Mouse (Mus musculus): ENCODE data around the gene Sptbn4. TPM values are rescaled to one million over a fixed set of nuclear protein-coding genes. Genes with fewer than 3 reads are reported as not detected.

Sptbn4 gene
- polyA plus RNA-seq, 1 experiment from 2014 or later, result 0.40 TPM

DNA sequence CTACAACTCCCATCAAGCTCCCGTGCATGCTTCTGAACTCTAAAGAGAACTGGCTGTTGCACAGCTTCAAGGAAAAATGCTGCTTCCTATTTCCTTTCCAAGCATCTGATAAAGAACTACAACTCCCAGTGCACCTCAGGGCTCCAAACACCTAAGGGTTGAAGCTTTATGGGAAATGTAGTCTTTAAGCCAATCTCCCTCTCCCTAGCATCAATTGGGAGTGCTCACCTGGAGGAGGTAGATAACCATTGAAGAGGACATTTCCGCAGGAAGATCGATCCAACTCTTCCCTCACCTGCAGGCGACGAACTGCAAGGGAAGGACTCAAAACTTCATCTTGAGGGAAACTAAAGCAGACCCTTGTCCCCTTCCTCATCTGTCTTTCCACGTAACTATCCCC is 93.3 kb downstream of the Sptbn4 start:
- ATAC-seq (ENCODE audit: low read depth), result no peak
- peak; percentile 85 for DNase-seq (ENCODE audit: low spot score)
- Histone ChIP-seq H3K4me1 (ENCODE audit: control insufficient read depth, insufficient read depth, low read length) (peaks cover 15% of the 10 kb centered on the region), H3K9me3 (ENCODE audit: control insufficient read depth, low read length) (no peaks in the 10 kb centered on the region), H3K36me3 (ENCODE audit: control insufficient read depth, insufficient read depth, low read length) (peaks cover 26% of the 10 kb centered on the region), H3K4me3 (ENCODE audit: low read depth, low read length) (peak overlapping the region; percentile 56), H3K4me2 (ENCODE audit: low read depth, low read length) (peak overlapping the region; percentile 84), H3K27me3 (replicated peaks; ENCODE audit: control insufficient read depth, insufficient read depth, low read length) (peaks cover 14% of the 10 kb centered on the region; the same call in 1 of the 2 replicates), H3K27ac (replicated peaks; ENCODE audit: low read depth, low read length) (no peak overlapping the region), H3K9ac (ENCODE audit: low read depth, low read length) (no peak overlapping the region)
- 32% methylated on average over 6 of the region's 6 CpGs for WGBS

DNA sequence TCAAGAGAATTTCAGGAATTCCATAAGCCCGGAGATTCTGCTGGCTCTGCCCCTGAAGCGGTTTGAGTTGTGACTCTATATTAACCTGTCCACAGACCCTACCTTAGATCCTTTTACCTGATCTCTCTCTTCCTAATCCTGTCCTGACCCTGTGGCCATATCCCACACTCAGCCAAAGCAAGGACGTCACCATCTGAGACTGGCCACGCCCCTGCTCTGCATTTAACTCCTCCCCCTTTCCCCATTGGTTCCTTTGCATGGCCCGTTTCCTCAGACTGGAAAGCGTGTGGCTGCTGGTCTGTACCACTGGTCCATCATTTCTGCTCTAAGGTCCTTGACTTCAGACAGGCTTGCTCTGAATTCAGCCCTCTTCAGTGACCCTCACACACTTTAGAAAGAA is 102.0 kb downstream of the Sptbn4 start:
- Histone ChIP-seq H3K4me1 (ENCODE audit: control insufficient read depth, insufficient read depth, low read length) (no peaks in the 10 kb centered on the region), H3K9ac (ENCODE audit: low read depth, low read length) (no peak overlapping the region), H3K36me3 (ENCODE audit: control insufficient read depth, insufficient read depth, low read length) (peaks cover 62% of the 10 kb centered on the region), H3K9me3 (ENCODE audit: control insufficient read depth, low read length) (no peaks in the 10 kb centered on the region), H3K27me3 (replicated peaks; ENCODE audit: control insufficient read depth, insufficient read depth, low read length) (no peaks in the 10 kb centered on the region), H3K4me3 (ENCODE audit: low read depth, low read length) (no peak overlapping the region), H3K27ac (replicated peaks; ENCODE audit: low read depth, low read length) (no peak overlapping the region), H3K4me2 (ENCODE audit: low read depth, low read length) (no peak overlapping the region)
- no peak for DNase-seq (ENCODE audit: low spot score)
- WGBS, result 23% methylated on average over 6 of the region's 6 CpGs
- no peak for ATAC-seq (ENCODE audit: low read depth)

DNA sequence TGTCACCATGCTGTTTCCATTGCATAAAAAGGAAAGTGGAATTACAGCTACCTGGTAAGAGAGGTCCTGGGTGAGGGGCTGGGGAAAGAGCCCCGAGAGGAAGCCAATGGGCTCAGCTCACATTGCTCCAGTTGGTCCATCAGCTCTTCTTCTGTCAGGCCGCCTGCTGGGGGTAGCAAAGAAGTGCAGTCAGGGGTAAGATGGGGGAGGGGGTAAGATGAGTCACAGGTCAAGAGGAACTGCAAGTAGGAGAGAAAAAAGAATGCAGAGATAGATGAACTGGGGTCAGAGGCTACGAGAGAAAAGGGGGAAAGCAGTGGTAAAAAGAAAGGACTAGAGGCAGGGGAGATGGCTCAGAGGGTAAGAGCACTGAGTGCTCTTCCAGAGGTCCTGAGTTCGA is 104.9 kb downstream of the Sptbn4 start:
- H3K27me3 ChIP-seq (replicated peaks; ENCODE audit: control insufficient read depth, insufficient read depth, low read length), result peaks cover 8% of the 10 kb centered on the region; the same call in 1 of the 2 replicates
- ATAC-seq (ENCODE audit: low read depth) (no peak), DNase-seq (ENCODE audit: low spot score) (no peak)
- 49% methylated on average over 4 of the region's 4 CpGs for WGBS
- H3K36me3 ChIP-seq (ENCODE audit: control insufficient read depth, insufficient read depth, low read length), result peaks cover 42% of the 10 kb centered on the region
- no peak overlapping the region for H3K4me2 ChIP-seq (ENCODE audit: low read depth, low read length)
- H3K9me3 ChIP-seq (ENCODE audit: control insufficient read depth, low read length), result no peaks in the 10 kb centered on the region
- H3K9ac ChIP-seq (ENCODE audit: low read depth, low read length), result no peak overlapping the region
- no peak overlapping the region for H3K27ac ChIP-seq (replicated peaks; ENCODE audit: low read depth, low read length)
- 0 out of 2 replicates have a peak, but pooled peaks cover 3% of the 10 kb centered on the region for H3K4me1 ChIP-seq (ENCODE audit: control insufficient read depth, insufficient read depth, low read length)
- no peak overlapping the region for H3K4me3 ChIP-seq (ENCODE audit: low read depth, low read length)

DNA sequence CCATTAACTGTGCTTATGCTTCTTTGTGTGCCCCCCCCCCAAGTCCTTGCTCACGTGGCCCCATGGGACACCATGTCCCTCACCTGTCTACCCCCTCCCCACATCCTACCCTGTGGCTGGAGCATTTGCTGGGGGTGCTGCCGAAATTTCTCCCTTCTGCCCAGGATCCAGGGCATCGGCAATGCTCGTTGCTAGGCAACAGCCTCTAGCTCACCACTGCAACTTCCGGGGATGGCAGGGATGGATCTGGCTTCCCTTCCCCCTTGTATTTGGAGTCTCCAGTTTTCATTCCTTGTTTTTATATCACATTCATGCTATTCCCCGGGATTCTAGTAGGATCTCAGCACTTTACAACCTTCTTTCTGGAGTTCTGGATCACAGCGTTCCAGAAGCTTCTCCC is 108.0 kb downstream of the Sptbn4 start:
- no peak overlapping the region for H3K4me2 ChIP-seq (ENCODE audit: low read depth, low read length)
- peaks cover 10% of the 10 kb centered on the region for H3K4me1 ChIP-seq (ENCODE audit: control insufficient read depth, insufficient read depth, low read length)
- no peak overlapping the region for H3K27ac ChIP-seq (replicated peaks; ENCODE audit: low read depth, low read length)
- H3K36me3 ChIP-seq (ENCODE audit: control insufficient read depth, insufficient read depth, low read length), result peaks cover 16% of the 10 kb centered on the region
- ATAC-seq (ENCODE audit: low read depth), result no peak
- 40% methylated on average over 7 of the region's 7 CpGs for WGBS
- peaks cover 19% of the 10 kb centered on the region for H3K27me3 ChIP-seq (replicated peaks; ENCODE audit: control insufficient read depth, insufficient read depth, low read length)
- H3K9me3 ChIP-seq (ENCODE audit: control insufficient read depth, low read length), result no peaks in the 10 kb centered on the region
- H3K9ac ChIP-seq (ENCODE audit: low read depth, low read length), result no peak overlapping the region
- DNase-seq (ENCODE audit: low spot score), result no peak
- no peak overlapping the region for H3K4me3 ChIP-seq (ENCODE audit: low read depth, low read length)

DNA sequence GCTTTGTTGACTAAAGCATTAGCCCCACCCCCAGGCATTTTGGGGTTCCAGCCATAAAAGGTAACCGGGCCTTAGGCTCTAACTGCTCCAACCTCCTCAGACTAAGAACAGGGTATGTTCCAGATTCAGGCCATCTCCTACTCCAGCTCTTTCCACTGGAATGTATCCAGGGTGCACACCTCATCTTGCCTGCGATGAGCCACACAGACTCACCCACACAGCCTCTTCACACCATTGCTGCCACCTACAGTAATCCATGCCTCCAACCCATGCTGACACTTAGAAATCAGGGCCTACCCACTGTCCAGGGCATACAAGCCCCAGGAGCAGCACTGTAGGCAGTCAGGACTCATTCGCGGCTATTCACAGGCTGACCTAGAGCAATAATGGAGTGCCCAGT is 108.4 kb downstream of the Sptbn4 start:
- Histone ChIP-seq H3K4me3 (ENCODE audit: low read depth, low read length) (no peak overlapping the region), H3K4me2 (ENCODE audit: low read depth, low read length) (no peak overlapping the region), H3K9me3 (ENCODE audit: control insufficient read depth, low read length) (no peaks in the 10 kb centered on the region), H3K36me3 (ENCODE audit: control insufficient read depth, insufficient read depth, low read length) (peaks cover 12% of the 10 kb centered on the region; the same call in 1 of the 2 replicates), H3K9ac (ENCODE audit: low read depth, low read length) (no peak overlapping the region), H3K27ac (replicated peaks; ENCODE audit: low read depth, low read length) (no peak overlapping the region), H3K27me3 (replicated peaks; ENCODE audit: control insufficient read depth, insufficient read depth, low read length) (peaks cover 23% of the 10 kb centered on the region), H3K4me1 (ENCODE audit: control insufficient read depth, insufficient read depth, low read length) (peaks cover 14% of the 10 kb centered on the region)
- ATAC-seq (ENCODE audit: low read depth), result no peak
- WGBS, result 77% methylated on average over 4 of the region's 4 CpGs
- no peak for DNase-seq (ENCODE audit: low spot score)

DNA sequence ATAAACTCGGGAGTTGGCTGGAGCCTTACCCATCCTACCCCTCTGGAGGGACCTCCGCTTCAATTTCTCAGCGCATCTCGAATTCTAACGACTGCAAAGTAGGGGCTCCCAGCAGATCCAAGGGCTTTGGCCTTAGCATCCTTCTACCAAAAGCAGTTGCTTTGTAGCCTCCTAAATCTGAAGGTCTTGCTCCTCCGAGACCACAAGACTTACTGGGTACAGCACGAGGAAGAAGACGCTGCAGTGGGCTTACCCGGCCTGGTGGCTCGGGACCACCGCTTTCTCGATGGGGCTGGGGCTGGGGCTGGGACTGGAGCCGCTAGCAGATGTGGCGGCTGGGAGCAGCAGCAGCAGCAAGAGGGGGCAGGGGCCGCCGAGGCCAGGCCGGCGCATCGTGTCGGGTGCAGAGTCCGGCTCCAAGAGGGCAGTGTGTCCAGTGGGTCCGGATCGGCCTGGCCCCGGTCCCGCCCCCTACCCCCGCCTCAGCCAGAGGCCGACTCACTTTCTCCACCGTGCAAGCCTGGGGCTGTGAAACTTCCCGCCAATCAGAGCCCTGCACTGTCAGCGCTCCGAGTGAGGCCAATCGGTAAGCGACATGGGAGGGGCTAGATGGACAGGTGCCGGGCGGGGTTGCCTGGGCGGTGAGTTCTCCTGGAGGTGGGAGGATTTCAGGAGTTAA is 110.2 kb downstream of the Sptbn4 start, which contains the start of gene Ltbp4:
Gene Ltbp4, minus strand, starts transcription at position 518 of the 679 bp plus-strand sequence.
- Histone ChIP-seq H3K9ac (ENCODE audit: low read depth, low read length) (peak within 1 kb of the TSS; percentile 38), H3K4me2 (ENCODE audit: low read depth, low read length) (peak within 1 kb of the TSS; percentile 81), H3K27me3 (replicated peaks; ENCODE audit: control insufficient read depth, insufficient read depth, low read length) (peaks cover 38% of the 10 kb centered on the region), H3K9me3 (ENCODE audit: control insufficient read depth, low read length) (no peaks in the 10 kb centered on the region), H3K27ac (replicated peaks; ENCODE audit: low read depth, low read length) (peak within 1 kb of the TSS; percentile 19), H3K4me1 (ENCODE audit: control insufficient read depth, insufficient read depth, low read length) (peaks cover 24% of the 10 kb centered on the region), H3K36me3 (ENCODE audit: control insufficient read depth, insufficient read depth, low read length) (0 out of 2 replicates have a peak, but pooled peaks cover 5% of the 10 kb centered on the region), H3K4me3 (ENCODE audit: low read depth, low read length) (peak within 1 kb of the TSS; percentile 40)
- ATAC-seq (ENCODE audit: low read depth), result peak; percentile 34
- DNase-seq (ENCODE audit: low spot score), result peak; percentile 81
- WGBS, result 1% methylated on average over 34 of the region's 36 CpGs

DNA sequence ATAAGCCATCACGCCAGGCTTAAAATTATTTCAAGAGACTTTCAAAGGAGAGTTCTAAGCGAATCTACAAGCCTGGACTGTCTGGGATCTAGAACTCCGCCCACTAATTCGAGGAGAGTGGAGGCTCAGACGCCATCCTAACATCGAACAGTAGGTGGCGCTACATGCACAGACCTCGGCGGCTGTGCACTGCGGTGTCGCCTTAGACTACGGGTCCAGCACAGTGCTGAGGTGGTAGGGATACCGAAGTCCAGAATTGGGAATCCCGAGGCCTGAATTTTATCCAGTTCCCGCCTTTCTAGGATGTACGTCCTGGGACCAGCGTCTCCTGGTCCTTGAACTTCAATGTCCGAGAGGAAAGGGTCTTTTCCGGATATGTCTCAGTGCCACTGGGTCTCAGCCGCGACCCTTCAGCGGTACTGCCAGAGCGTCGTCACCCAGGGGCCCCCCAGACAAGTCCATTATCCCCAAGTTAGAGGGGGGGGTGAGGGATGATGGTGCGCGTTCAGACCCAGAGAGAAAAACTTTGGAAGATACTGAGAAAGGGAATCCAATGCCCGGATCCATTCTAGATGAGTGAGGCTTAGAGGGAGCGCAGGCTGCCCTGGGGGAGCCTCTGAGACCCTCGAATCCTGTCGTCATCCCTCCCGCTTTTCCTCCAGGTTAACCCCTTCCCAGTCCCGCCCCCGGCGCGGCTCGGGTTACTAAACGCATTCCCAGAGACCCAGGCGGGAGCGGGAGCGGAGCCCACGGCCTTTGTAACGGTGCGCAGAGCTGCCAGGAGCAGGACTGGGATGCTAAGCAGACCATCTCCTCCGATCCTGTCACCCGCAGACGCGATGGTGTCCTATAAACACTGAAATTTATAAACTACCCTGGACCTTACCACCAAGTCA is 111.3 kb downstream of the Sptbn4 start:
- H3K9me3 ChIP-seq (ENCODE audit: control insufficient read depth, low read length), result no peaks in the 10 kb centered on the region
- peak; percentile 93 for DNase-seq (ENCODE audit: low spot score)
- peak; percentile 87 for ATAC-seq (ENCODE audit: low read depth)
- peak overlapping the region; percentile 19 for H3K27ac ChIP-seq (replicated peaks; ENCODE audit: low read depth, low read length)
- H3K4me3 ChIP-seq (ENCODE audit: low read depth, low read length), result peak overlapping the region; percentile 40
- H3K4me2 ChIP-seq (ENCODE audit: low read depth, low read length), result peak overlapping the region; percentile 81
- peaks cover 31% of the 10 kb centered on the region for H3K4me1 ChIP-seq (ENCODE audit: control insufficient read depth, insufficient read depth, low read length)
- H3K36me3 ChIP-seq (ENCODE audit: control insufficient read depth, insufficient read depth, low read length), result 0 out of 2 replicates have a peak, but pooled peaks cover 2% of the 10 kb centered on the region
- peaks cover 46% of the 10 kb centered on the region for H3K27me3 ChIP-seq (replicated peaks; ENCODE audit: control insufficient read depth, insufficient read depth, low read length)
- peak overlapping the region; percentile 38; the same call in 1 of the 2 replicates for H3K9ac ChIP-seq (ENCODE audit: low read depth, low read length)
- 0% methylated on average over 36 of the region's 47 CpGs for WGBS

DNA sequence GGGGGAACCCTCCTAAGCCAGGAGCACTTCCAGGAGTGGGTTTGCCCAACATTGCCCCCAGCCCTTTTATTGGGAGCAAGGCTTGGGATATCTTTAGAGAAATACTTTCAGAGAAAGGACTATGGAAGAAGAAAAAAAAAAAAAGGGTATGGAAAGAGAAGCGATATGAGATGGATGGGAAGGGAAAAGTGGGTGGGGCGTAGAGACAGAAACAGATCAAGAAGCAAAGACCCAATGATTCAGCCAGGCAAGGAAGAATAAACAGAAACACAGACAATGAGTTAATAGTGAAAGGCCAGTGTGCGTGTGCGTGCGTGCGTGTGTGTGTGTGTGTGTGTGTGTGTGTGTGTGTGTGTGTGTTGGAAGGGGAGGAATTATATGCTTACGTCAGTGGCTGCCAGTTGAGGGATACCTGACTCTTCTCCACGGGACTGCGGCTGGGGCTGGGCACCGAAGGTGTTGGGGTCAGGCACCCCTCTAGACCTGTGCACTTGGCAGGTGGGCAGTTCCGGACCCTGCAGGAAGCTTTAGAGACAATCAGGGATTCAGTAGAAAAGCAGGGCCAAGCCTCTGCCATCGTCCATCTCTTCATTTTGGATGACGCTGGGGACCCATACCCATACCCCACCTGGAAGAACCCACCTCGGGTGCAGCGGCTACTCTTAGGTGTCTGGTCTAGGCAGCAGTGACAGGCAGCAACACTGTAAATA is 112.3 kb downstream of the Sptbn4 start:
- no peak overlapping the region for H3K27ac ChIP-seq (replicated peaks; ENCODE audit: low read depth, low read length)

More for the DNA sequence above, 112.3 kb downstream of the Sptbn4 start:
- no peak overlapping the region; the same call in 1 of the 2 replicates for H3K4me3 ChIP-seq (ENCODE audit: low read depth, low read length)
- no peaks in the 10 kb centered on the region for H3K36me3 ChIP-seq (ENCODE audit: control insufficient read depth, insufficient read depth, low read length)
- DNase-seq (ENCODE audit: low spot score), result no peak
- no peak for ATAC-seq (ENCODE audit: low read depth)
- peaks cover 37% of the 10 kb centered on the region for H3K4me1 ChIP-seq (ENCODE audit: control insufficient read depth, insufficient read depth, low read length)
- H3K9me3 ChIP-seq (ENCODE audit: control insufficient read depth, low read length), result no peaks in the 10 kb centered on the region
- H3K27me3 ChIP-seq (replicated peaks; ENCODE audit: control insufficient read depth, insufficient read depth, low read length), result peaks cover 54% of the 10 kb centered on the region
- H3K4me2 ChIP-seq (ENCODE audit: low read depth, low read length), result 0 out of 2 replicates have a peak overlapping the region, but pooled peaks have one; percentile 81
- no peak overlapping the region for H3K9ac ChIP-seq (ENCODE audit: low read depth, low read length)
- 55% methylated on average over 12 of the region's 15 CpGs for WGBS

Measured in embryonic facial prominence, embryonic 14.5 days (tissue).